In the genomic region with DNA sequence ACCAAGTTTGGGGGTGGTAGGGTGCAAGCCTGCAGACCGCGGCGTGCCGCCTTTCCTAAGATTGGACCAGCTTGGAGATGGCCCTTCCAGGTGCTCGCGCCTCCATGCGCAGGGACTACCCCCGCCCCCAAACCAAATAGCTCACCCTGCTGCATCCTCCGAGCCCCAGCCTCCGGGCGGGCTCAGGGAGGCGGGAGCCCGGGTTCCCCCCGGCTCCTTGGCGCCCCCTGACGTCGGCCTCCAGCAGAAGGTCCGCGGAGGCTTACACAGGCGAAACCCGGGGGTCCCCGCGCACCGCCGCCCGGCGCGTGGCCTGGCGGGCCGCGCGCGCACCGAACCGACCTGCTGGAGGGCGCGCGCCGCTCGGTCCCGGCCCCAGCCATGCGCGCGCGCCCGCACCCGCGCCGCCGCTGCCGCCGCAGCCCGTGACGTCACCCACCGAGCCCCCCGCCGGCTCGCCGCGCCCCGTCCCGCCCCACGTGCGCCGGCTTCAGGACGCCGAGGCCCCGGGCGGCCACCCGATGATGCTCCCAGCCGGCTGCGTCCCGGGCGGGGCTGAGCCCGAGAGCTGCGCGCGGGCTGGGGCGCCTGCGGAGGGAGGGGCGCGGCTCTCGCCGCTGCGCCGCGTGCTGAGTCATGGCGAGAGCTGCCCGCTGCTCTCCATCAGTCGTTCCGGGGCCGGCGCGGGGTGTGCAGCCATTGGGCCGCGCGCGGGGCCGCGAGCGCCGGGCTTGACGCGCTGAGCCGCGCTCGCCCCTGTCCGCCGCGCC, we compare ENCODE assay signal across 8 mouse cellular contexts. TPM values are rescaled to one million over a fixed set of nuclear protein-coding genes. Genes with fewer than 3 reads are reported as not detected.
DNase-seq lines count a peak whose midpoint lies in the region; ATAC-seq and TF ChIP-seq lines count a peak whose summit lies in the region.

TSS of gene Bend6 (minus strand) at position 396 of the 770 bp plus-strand sequence.

- ATAC-seq in forebrain, embryonic 13.5 days, result peak; percentile 88
- ATAC-seq in heart, embryonic 16.5 days (replicated peaks; ENCODE audit: extremely low read depth, insufficient read depth, low FRiP score), result peak; percentile 80

- TF ChIP-seq POLR2A in olfactory bulb, adult 2 months (IDR thresholded peaks at IDR 0.05; ENCODE audit: insufficient read depth, low read depth, low read length), result peak; percentile 17; the same call in 1 of the 2 replicates

- H3K4me3 ChIP-seq in forebrain, embryonic 13.5 days, result peak within 1 kb of the TSS; percentile 62
- H3K4me3 ChIP-seq in heart, embryonic 16.5 days (ENCODE audit: low read length), result peak within 1 kb of the TSS; percentile 67
- H3K4me3 ChIP-seq in layer of hippocampus, adult 2 months, result peak within 1 kb of the TSS; percentile 79
- H3K4me3 ChIP-seq in olfactory bulb, adult 2 months (ENCODE audit: insufficient read depth, low read depth, low read length), result peak within 1 kb of the TSS; percentile 98

- peak; percentile 70 for TF ChIP-seq CTCF in layer of hippocampus, adult 2 months (conservative IDR thresholded peaks at IDR 0.05)
- TF ChIP-seq CTCF in olfactory bulb, adult 2 months (IDR thresholded peaks at IDR 0.05; ENCODE audit: insufficient read depth, low read depth, low read length), result peak; percentile 67

- peak within 1 kb of the TSS; percentile 77 for H3K4me2 ChIP-seq in forebrain, embryonic 13.5 days
- peak within 1 kb of the TSS; percentile 97 for H3K4me2 ChIP-seq in heart, embryonic 16.5 days (ENCODE audit: low read depth, low read length)

- H3K4me1 ChIP-seq in forebrain, embryonic 13.5 days, result peaks cover 14% of the 10 kb centered on the region
- H3K4me1 ChIP-seq in heart, embryonic 16.5 days (ENCODE audit: control insufficient read depth, insufficient read depth, low read length), result peaks cover 13% of the 10 kb centered on the region
- H3K4me1 ChIP-seq in olfactory bulb, adult 2 months (ENCODE audit: control insufficient read depth, insufficient read depth, low read length), result peaks cover 8% of the 10 kb centered on the region

- H3K27me3 ChIP-seq in forebrain, embryonic 13.5 days, result peaks cover 24% of the 10 kb centered on the region
- peaks cover 19% of the 10 kb centered on the region for H3K27me3 ChIP-seq in heart, embryonic 16.5 days (ENCODE audit: control insufficient read depth, insufficient read depth, low read length)

- no peak within 1 kb of the TSS; the same call in 1 of the 2 replicates for H3K27ac ChIP-seq in forebrain, embryonic 13.5 days
- no peak within 1 kb of the TSS for H3K27ac ChIP-seq in heart, embryonic 16.5 days (ENCODE audit: low read length)
- H3K27ac ChIP-seq in layer of hippocampus, adult 2 months, result peak within 1 kb of the TSS; percentile 90
- H3K27ac ChIP-seq in olfactory bulb, adult 2 months (ENCODE audit: insufficient read depth, low read depth, low read length), result peak within 1 kb of the TSS; percentile 45; the same call in 1 of the 2 replicates

- DNase-seq in NIH3T3 (ENCODE audit: low read depth), result peak; percentile 92
- peak; percentile 84 for DNase-seq in cerebellum, adult 11 months
- peak; percentile 68 to 73 for DNase-seq in layer of hippocampus, adult 2 months (ENCODE audit: low spot score in 2 of 2)
- DNase-seq in lung, adult 18-20 months, result peak; percentile 41 to 55
- DNase-seq in urinary bladder, adult 2 months (ENCODE audit: low spot score), result peak; percentile 62

- H3K9ac ChIP-seq in forebrain, embryonic 13.5 days, result peak within 1 kb of the TSS; percentile 74
- H3K9ac ChIP-seq in heart, embryonic 16.5 days (ENCODE audit: low read length), result peak within 1 kb of the TSS; percentile 77

- H3K36me3 ChIP-seq in forebrain, embryonic 13.5 days (ENCODE audit: poor library complexity, severe bottlenecking), result no peaks in the 10 kb centered on the region
- H3K36me3 ChIP-seq in heart, embryonic 16.5 days (ENCODE audit: control insufficient read depth, insufficient read depth), result no peaks in the 10 kb centered on the region

- H3K9me3 ChIP-seq in forebrain, embryonic 13.5 days (replicated peaks), result no peaks in the 10 kb centered on the region
- no peaks in the 10 kb centered on the region for H3K9me3 ChIP-seq in heart, embryonic 16.5 days (replicated peaks; ENCODE audit: control insufficient read depth, low read length)

- 0% methylated on average over 53 of the region's 110 CpGs for WGBS in forebrain, embryonic 13.5 days
- under 1% methylated on average over 105 of the region's 110 CpGs for WGBS in heart, embryonic 16.5 days
- WGBS in olfactory bulb, adult 2 months, result 8% methylated on average over 105 of the region's 110 CpGs

RNA-seq across cellular contexts. Expression of gene Bend6, which starts in this region (rescaled TPM):
- polyA plus RNA-seq in forebrain, embryonic 13.5 days (2015; fragmentation: Nextera tagmentation; extraction: Ambion mirVana), result 12.7 and 13.8 TPM in 2 replicates
- polyA plus RNA-seq in heart, embryonic 16.5 days (2015; fragmentation: Nextera tagmentation; extraction: Ambion mirVana), result 3.9 and 5.0 TPM in 2 replicates
- 10 to 100 TPM; 71.7 to 72.1 TPM for total RNA-seq in layer of hippocampus, adult 2 months (2021)
- polyA plus RNA-seq in olfactory bulb, adult 2 months (2012; ENCODE audit: insufficient read depth, insufficient read length, low replicate concordance, missing spikeins), result not detected in 2 replicates
- 2.1 and 2.6 TPM in 2 replicates for polyA plus RNA-seq in urinary bladder, adult 2 months (2012; rRNA removed)

Comparison
In these comparisons a context has a peak if more than half of its experiments do, and no peak if none do; other contexts are left out.
1. H3K27ac ChIP-seq: peak in layer of hippocampus, adult 2 months (single experiment) and olfactory bulb, adult 2 months (single experiment); none in forebrain, embryonic 13.5 days (single experiment) and heart, embryonic 16.5 days (single experiment).
2. Peak in every context shown above with its lines, with median percentiles within 50 percentile points of each other: DNase-seq and H3K4me3 ChIP-seq.